Mouse (Mus musculus): ENCODE data around the gene Zim1. TPM values are rescaled to one million over a fixed set of nuclear protein-coding genes. Genes with fewer than 3 reads are reported as not detected.

The Zim1 gene
- polyA plus RNA-seq, 1 experiment from 2014 or later = 0.73 TPM

GRCm38 (mm10) chr7:6708451-6709180 is 12.4 kb upstream of the Zim1 start:
- Histone ChIP-seq H3K4me3 (ENCODE audit: low read depth, low read length) (no peak overlapping the region), H3K36me3 (ENCODE audit: control insufficient read depth, insufficient read depth) (peaks cover 7% of the 10 kb centered on the region), H3K9ac (ENCODE audit: low read depth, low read length) (no peak overlapping the region), H3K27me3 (replicated peaks; ENCODE audit: control insufficient read depth, insufficient read depth, low read length) (no peaks in the 10 kb centered on the region), H3K4me2 (replicated peaks; ENCODE audit: low read depth) (no peak overlapping the region), H3K4me1 (replicated peaks; ENCODE audit: control insufficient read depth, insufficient read depth, low read length) (no peaks in the 10 kb centered on the region), H3K9me3 (ENCODE audit: control insufficient read depth) (no peaks in the 10 kb centered on the region), H3K27ac (ENCODE audit: low read depth, low read length) (no peak overlapping the region)
- 85% methylated on average over 17 of the region's 17 CpGs for WGBS
- no peak for ATAC-seq
- TF ChIP-seq CTCF (IDR thresholded peaks at IDR 0.05; ENCODE audit: low read depth) = no peak

GRCm38 (mm10) chr7:6707416-6708015 is 11.3 kb upstream of the Zim1 start:
- WGBS = 91% methylated on average over 23 of the region's 23 CpGs

GRCm38 (mm10) chr7:6699230-6699629 is 3.0 kb upstream of the Zim1 start:
- H3K9me3 ChIP-seq (ENCODE audit: control insufficient read depth) = no peaks in the 10 kb centered on the region
- no peaks in the 10 kb centered on the region for H3K36me3 ChIP-seq (ENCODE audit: control insufficient read depth, insufficient read depth)
- TF ChIP-seq CTCF (IDR thresholded peaks at IDR 0.05; ENCODE audit: low read depth) = no peak
- ATAC-seq = no peak
- no peak overlapping the region for H3K27ac ChIP-seq (ENCODE audit: low read depth, low read length)
- H3K9ac ChIP-seq (ENCODE audit: low read depth, low read length) = no peak overlapping the region
- H3K4me3 ChIP-seq (ENCODE audit: low read depth, low read length) = no peak overlapping the region
- no peaks in the 10 kb centered on the region for H3K4me1 ChIP-seq (replicated peaks; ENCODE audit: control insufficient read depth, insufficient read depth, low read length)
- 59% methylated on average over 3 of the region's 3 CpGs for WGBS
- no peaks in the 10 kb centered on the region for H3K27me3 ChIP-seq (replicated peaks; ENCODE audit: control insufficient read depth, insufficient read depth, low read length)
- no peak overlapping the region for H3K4me2 ChIP-seq (replicated peaks; ENCODE audit: low read depth)

More at GRCm38 (mm10) chr7:6707416-6708015, 11.3 kb upstream of the Zim1 start:
- peaks cover 7% of the 10 kb centered on the region for H3K36me3 ChIP-seq (ENCODE audit: control insufficient read depth, insufficient read depth)
- H3K4me3 ChIP-seq (ENCODE audit: low read depth, low read length) = no peak overlapping the region
- H3K4me2 ChIP-seq (replicated peaks; ENCODE audit: low read depth) = no peak overlapping the region
- H3K4me1 ChIP-seq (replicated peaks; ENCODE audit: control insufficient read depth, insufficient read depth, low read length) = no peaks in the 10 kb centered on the region
- ATAC-seq = no peak
- no peaks in the 10 kb centered on the region for H3K9me3 ChIP-seq (ENCODE audit: control insufficient read depth)
- H3K9ac ChIP-seq (ENCODE audit: low read depth, low read length) = no peak overlapping the region
- no peaks in the 10 kb centered on the region for H3K27me3 ChIP-seq (replicated peaks; ENCODE audit: control insufficient read depth, insufficient read depth, low read length)
- H3K27ac ChIP-seq (ENCODE audit: low read depth, low read length) = no peak overlapping the region
- TF ChIP-seq CTCF (IDR thresholded peaks at IDR 0.05; ENCODE audit: low read depth) = no peak

GRCm38 (mm10) chr7:6685511-6685910 is 10.7 kb downstream of the Zim1 start:
- no peak overlapping the region for H3K27ac ChIP-seq (ENCODE audit: low read depth, low read length)
- no peak overlapping the region for H3K4me2 ChIP-seq (replicated peaks; ENCODE audit: low read depth)
- no peak for ATAC-seq
- no peaks in the 10 kb centered on the region for H3K4me1 ChIP-seq (replicated peaks; ENCODE audit: control insufficient read depth, insufficient read depth, low read length)
- H3K27me3 ChIP-seq (replicated peaks; ENCODE audit: control insufficient read depth, insufficient read depth, low read length) = no peaks in the 10 kb centered on the region
- no peak overlapping the region for H3K4me3 ChIP-seq (ENCODE audit: low read depth, low read length)
- WGBS = 94% methylated on average over 6 of the region's 6 CpGs
- TF ChIP-seq CTCF (IDR thresholded peaks at IDR 0.05; ENCODE audit: low read depth) = no peak
- no peak overlapping the region for H3K9ac ChIP-seq (ENCODE audit: low read depth, low read length)
- no peaks in the 10 kb centered on the region for H3K9me3 ChIP-seq (ENCODE audit: control insufficient read depth)
- no peaks in the 10 kb centered on the region for H3K36me3 ChIP-seq (ENCODE audit: control insufficient read depth, insufficient read depth)

- Histone ChIP-seq H3K4me2 (replicated peaks; ENCODE audit: low read depth) (no peak overlapping the region), H3K36me3 (ENCODE audit: control insufficient read depth, insufficient read depth) (no peaks in the 10 kb centered on the region), H3K27ac (ENCODE audit: low read depth, low read length) (no peak overlapping the region), H3K9me3 (ENCODE audit: control insufficient read depth) (no peaks in the 10 kb centered on the region), H3K9ac (ENCODE audit: low read depth, low read length) (no peak overlapping the region), H3K27me3 (replicated peaks; ENCODE audit: control insufficient read depth, insufficient read depth, low read length) (no peaks in the 10 kb centered on the region), H3K4me3 (ENCODE audit: low read depth, low read length) (no peak overlapping the region), H3K4me1 (replicated peaks; ENCODE audit: control insufficient read depth, insufficient read depth, low read length) (no peaks in the 10 kb centered on the region)
- no peak for TF ChIP-seq CTCF (IDR thresholded peaks at IDR 0.05; ENCODE audit: low read depth)
- WGBS = 71% methylated on average over 3 of the region's 3 CpGs
- ATAC-seq = no peak
Measured at GRCm38 (mm10) chr7:6666726-6667125, 29.5 kb downstream of the Zim1 start.

GRCm38 (mm10) chr7:6663430-6663829 is 32.8 kb downstream of the Zim1 start:
- WGBS = 65% methylated on average over 7 of the region's 7 CpGs
- Histone ChIP-seq H3K27ac (ENCODE audit: low read depth, low read length) (no peak overlapping the region), H3K36me3 (ENCODE audit: control insufficient read depth, insufficient read depth) (no peaks in the 10 kb centered on the region), H3K4me1 (replicated peaks; ENCODE audit: control insufficient read depth, insufficient read depth, low read length) (no peaks in the 10 kb centered on the region), H3K4me2 (replicated peaks; ENCODE audit: low read depth) (no peak overlapping the region), H3K4me3 (ENCODE audit: low read depth, low read length) (no peak overlapping the region), H3K9ac (ENCODE audit: low read depth, low read length) (no peak overlapping the region), H3K9me3 (ENCODE audit: control insufficient read depth) (no peaks in the 10 kb centered on the region), H3K27me3 (replicated peaks; ENCODE audit: control insufficient read depth, insufficient read depth, low read length) (no peaks in the 10 kb centered on the region)
- TF ChIP-seq CTCF (IDR thresholded peaks at IDR 0.05; ENCODE audit: low read depth) = no peak
- ATAC-seq = no peak

Data from intestine, postnatal 0 days (tissue).